Mouse (Mus musculus) lung, postnatal 14 days (tissue): ENCODE data around the gene 3830406C13Rik.
"Not testable (repeated sequence)": the region's sequence is repeated elsewhere in the genome, so short reads cannot be mapped to it uniquely, and the experiment has no call there.

Source experiments
- DNase-seq: peaks from one replicate; pipeline ENCODE4 v3.0.0; 2021

Gene 3830406C13Rik

DNA sequence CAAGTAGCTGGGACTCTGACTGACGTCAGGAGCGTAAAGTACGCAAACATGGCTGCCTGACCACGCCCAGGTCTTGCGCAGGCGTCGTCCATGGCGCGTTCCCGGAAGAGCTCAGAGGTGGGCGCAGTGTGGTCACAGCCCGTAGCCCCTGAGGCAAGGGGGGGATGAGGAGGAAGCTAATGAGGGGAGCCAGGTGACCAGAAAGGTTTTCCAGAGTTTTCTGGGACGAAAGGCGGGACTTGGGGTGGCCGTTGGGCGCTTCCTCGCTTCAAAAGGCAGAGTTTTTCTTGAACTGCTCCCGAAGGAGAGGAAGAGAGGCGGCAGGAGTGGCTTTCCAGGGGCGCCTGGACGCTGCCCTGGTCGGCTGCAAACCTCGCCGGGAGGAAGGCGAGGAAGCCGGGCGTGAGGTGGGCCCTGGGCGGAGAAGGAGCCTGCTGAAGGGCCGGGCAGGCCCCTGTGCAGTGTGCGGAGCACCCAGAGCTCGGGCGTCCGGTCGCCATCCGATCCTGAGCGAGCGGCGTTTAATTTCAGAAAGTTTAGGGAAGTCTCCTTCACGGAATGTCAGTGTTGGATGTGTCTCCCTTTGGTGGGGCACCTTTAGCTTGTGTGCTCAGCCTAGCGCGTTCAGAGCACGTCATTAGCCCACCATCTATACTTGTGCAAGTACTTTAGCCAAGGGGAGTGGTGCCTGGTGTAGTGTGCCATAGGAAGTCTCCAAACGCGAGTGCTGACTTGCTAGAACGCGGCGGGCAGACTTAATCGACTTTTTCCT lies at the start of gene 3830406C13Rik:
3830406C13Rik (plus strand) TSS at position 33 of the 772 bp plus-strand sequence.
- peak; percentile 87 for DNase-seq

- DNase-seq, result no peak
These were observed 40.2 kb upstream of the 3830406C13Rik start for GRCm38 (mm10) chr14:12243726-12244125.

DNA sequence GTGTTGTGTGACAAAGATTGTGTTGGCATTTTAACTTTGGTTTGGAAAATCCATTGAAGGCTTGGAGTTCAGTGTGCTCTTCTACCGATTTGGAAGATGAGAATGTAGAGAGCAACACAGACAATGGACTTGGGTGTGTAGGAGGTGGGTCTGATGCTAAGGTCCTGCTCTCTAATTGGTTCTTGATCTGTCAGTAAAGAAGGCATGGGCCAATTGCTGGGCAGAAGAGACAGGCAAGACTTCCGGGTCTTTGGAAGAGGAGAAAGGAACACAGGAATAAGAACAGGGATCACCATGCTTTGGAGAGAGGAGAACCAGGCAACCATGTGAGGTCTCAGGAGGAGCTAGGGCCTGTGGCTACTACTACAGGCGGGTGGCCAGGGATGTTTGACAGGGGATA lies 7.9 kb upstream of the 3830406C13Rik start:
- DNase-seq, result no peak

- no peak for DNase-seq
These were observed 332 bp upstream of the 3830406C13Rik start, which contains the start of gene Gm49355 for GRCm38 (mm10) chr14:12283641-12284040. Gene Gm49355 (plus strand): TSS chr14:12283976.

- DNase-seq, result not testable (repeated sequence)
These were observed 5.8 kb downstream of the 3830406C13Rik start for GRCm38 (mm10) chr14:12289747-12290146.

- DNase-seq, result no peak
These were observed 12.4 kb downstream of the 3830406C13Rik start for GRCm38 (mm10) chr14:12296391-12296790.

DNA sequence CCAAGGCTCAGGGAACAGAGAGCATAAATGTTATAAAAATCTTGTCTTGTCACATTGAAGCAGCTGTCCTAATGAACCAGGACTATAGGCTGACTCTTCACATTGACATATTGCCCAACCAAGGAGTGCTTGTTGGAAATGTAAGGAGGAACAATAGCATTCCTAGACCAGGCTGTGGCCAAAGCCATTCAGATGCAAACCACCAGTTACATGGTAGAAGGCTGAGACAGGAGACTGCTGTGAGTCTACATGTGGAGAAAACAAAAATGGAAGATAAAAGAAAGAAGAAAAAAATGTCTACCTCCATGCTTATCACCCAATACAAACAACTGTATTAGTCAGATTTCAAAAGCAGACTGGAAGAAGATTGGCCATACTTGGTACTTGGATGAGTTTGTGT lies 15.2 kb downstream of the 3830406C13Rik start:
- no peak for DNase-seq

GRCm38 (mm10) chr14:12299654-12300053 lies 15.7 kb downstream of the 3830406C13Rik start:
- DNase-seq, result no peak

- DNase-seq, result no peak
These were observed 16.3 kb downstream of the 3830406C13Rik start for GRCm38 (mm10) chr14:12300275-12300674.

DNA sequence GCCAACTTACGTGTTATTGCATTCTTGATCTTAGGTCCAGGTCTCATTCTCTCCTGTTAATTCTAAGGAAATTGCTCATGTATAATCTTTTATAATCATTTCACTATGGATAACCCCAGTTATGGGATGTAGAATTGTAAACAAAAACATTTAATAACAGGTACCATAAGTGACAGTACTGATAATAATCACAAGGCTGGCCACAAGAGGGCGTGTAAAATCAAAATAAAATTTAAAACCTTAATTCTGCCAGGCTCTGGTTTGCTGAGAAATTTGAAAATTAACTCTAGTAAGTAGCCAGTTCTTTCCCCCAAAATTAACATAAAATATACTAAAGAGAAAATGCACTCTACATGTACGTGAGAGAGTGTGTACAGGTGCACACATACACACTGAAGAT lies 16.7 kb downstream of the 3830406C13Rik start:
- DNase-seq, result peak; percentile 8

GRCm38 (mm10) chr14:12303106-12303505 lies 19.1 kb downstream of the 3830406C13Rik start:
- no peak for DNase-seq

DNA sequence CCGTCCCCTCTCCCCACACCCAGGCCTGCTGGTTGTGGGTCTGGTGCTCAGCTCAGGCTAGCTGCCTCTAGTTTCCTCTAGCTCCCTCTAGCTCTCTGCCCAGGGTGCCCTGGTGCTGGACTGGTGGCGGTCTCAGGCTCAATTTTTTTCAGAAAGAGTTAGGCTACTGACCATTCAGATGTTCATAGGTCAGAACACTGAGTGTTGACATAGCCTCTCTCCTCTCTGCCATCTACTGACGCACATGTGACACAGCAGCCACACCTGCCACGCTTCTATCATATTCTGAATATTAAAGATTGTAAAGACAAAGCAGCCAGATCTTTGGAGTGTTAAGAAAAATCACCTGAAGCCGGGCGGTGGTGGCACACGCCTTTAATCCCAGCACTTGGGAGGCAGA lies 49.6 kb downstream of the 3830406C13Rik start:
- DNase-seq, result no peak

GRCm38 (mm10) chr14:12334925-12335324 lies 51.0 kb downstream of the 3830406C13Rik start:
- no peak for DNase-seq

GRCm38 (mm10) chr14:12337421-12337997 lies 53.5 kb downstream of the 3830406C13Rik start:
- no peak for DNase-seq

DNA sequence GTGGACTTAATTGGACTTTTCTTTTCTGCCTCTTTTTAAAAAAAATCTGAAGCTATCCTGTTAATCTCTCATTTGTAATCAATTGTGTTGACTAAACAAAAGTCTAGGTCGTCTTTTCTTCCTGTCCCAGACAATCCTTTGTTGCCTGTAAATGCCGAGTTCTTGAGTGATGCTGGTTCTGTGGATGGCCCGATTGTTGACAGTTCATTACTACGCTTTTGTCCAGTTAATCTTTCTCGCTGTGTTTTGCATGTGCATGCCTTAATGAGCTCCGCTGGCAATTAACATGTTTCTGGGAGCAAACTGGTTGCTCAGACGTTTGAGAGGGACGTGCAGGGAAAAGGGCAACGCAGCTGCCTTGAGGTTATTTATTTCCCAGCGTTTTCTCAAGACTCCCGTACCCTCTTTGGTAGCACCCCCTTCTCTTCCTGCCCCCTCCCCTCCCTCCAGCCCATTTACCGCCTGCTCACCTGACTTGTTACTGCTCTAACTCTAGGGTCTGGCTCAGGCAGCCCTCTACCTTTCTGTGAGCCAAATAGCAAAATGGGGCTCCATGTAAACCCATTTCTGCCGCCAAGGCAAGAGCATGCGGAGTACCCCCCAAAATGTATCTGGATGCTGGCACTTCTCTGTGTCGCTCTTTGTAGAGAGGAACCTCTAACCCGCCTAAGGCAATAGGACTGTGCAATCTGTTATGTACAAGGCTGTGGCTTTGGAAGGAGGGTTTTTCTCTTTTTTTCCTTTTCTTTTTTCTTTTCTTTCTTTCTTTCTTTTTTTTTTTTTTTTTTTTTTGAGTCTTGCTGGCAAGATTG lies 54.2 kb downstream of the 3830406C13Rik start:
- no peak for DNase-seq

GRCm38 (mm10) chr14:12338811-12339565 lies 55.0 kb downstream of the 3830406C13Rik start:
- no peak for DNase-seq

DNA sequence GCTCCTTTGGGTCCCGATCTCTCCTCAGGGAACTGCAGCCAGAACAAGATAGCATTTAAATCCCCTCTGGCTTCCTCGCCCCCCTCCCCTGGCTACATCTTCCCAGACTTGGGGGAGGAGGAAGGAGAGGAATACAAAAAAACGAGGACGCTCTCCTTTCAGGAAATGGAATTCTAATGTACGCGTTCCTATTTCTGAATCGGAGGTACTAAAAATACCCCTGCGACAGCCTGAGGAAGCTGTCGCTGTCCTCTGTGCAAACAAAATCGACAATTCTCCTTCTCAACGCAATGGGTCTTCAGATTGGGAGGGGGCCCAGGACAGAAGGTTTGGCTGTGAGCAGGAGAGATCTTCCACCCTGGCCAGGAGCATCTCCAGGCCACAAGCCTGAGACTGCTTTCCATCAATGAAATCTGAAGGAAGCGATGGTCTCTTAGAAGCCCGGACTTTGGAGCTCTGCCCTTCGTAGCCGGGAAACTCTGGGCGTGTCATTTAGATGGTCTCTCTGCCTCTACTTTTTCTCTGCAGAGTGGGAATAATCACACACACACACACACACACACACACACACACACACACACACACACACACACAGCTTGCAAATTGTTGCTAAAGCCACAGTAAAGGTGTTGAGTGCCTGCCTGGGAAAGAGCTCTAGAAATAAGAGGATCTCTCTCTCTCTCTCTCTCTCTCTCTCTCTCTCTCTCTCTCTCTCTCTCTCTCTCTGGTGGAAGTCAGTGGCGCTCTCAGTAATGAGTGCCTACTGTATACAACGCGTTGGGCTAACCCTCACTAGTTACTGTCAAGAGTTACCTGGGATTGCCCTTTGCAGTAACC lies 56.5 kb downstream of the 3830406C13Rik start:
- DNase-seq, result no peak

DNA sequence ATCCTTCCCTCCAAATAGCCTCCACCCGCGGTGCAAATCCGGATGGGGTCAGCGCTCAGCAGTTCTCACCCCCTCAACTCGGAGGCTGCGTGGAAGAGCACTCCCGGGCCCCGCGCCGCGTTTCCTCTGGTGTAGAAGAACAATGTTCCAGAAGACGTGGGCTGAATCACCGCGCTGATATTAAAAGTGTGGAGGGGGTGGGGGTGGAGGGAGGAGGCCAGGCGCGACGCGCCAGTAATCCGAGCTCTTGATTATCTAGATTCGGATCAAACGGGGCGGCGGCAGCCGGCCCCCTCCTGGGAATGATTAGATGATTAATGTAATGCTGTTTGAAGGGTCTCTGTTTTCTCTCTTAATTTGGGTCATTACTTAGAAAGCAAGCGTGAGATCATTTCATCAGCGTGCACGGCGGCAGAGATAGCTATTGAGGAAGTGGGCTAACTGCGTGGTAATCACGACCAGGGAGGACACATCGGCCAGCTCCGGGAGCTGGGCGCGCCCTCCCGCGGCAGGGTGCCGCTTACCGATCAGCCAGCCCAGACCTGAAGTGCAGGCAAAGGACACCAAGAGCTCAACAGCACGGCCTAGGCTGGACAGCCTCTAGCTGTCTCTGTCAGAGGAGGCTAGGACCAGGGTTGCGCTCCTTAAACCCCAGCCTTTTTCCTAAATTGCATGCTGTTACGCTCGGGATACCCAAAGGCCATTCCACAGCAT lies 57.3 kb downstream of the 3830406C13Rik start:
- no peak for DNase-seq

DNA sequence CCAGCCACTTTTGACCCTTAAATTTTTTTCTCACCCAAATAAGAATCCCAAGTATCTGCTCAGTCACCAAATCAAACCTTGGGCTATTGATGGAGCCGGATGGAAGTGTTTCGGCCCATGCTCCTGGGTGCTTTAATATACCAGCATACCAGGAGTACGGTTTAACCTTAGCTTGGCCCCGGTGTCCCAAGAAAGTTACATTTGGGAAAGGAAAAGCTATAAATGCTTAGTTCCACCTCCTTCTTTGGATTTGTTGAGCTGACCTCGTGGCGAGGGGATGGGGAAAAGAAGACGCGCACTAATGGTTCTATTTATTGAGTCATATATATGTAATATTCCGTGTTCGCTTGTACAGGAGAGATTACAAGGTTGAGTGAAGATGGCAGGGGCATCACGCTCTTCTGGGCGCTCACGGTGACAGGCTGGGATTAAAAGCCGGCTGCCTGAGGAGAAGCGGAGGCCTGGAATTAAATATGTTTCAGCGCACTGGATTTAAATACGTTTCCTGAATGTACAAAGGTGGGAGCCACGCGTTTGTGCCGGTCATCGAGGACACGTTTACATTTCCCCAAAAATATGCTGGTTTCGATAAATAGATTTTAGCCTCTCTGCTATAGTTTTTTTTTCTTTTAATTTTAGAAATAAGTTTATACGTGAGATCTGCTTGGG lies 58.0 kb downstream of the 3830406C13Rik start:
- DNase-seq, result no peak

DNA sequence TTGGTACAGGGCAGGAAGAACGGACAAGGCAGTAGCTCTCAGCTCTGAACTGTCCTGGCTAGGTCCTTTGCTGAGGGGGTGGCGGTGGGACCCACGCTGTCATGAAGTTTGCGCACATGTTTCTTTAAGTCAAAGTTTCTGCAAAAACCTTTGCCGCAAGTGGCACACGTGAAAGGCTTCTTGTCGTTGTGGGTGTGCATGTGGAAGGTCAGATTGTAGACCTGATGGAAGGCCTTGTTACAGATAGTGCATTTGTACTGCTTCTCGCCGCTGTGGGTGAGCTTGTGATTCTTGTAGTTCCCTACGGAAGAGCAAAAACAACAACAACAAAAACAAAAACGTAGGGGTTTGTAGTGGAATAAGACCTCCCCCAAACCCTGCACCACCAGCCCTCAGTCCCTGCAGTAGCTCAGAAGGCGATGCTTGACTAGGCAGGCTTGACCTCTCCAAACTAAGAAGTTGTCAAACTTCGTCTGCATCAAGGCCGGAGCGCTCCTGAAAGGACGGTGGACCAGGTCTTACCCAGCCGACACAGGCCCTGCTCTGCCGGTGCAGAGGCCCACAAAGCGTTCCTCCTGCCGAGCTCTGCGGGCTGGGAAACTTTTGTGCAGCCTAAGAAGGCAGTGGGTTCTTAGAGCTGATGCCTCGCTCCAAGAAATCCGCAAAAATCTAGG lies 58.6 kb downstream of the 3830406C13Rik start:
- no peak for DNase-seq
